Mouse (Mus musculus): Measurements from ENCODE around the gene Slc6a11. TPM values are rescaled to one million over a fixed set of nuclear protein-coding genes. Genes with fewer than 3 reads are reported as not detected.
A peak's percentile ranks its signal among the peaks of the same experiment; 100 is the strongest.

Gene Slc6a11
- total RNA-seq, 2 experiments from 2014 or later, result not detected

DNA sequence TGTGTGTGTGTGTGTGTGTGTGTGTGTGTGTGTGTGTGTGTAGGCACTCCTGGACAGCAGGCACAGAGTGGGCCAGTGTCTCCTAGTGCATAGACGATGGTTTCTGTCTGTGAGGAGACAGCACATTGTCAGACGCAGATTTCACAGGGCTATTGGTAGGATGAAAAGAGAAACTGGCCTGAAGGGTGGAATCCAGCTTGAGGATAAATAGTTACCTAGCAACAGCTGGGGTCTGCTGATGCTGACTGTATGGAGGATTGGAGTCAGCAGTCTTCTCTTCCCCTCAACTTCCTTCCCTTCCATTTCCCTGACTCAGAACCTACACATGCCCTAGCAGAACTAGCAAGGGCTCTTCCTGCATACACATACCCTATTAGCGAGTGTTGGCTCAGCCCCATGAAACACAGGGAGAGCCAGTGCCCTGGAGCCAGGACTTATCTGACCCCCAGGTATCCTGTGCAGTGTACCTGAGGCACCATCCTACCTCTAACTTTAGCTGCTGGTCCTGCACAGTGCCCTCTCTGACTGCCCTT is 127.7 kb downstream of the Slc6a11 start:
- intact Hi-C loops (cut with DNase I), result no loop called here
- DNase-seq, result no peak

DNA sequence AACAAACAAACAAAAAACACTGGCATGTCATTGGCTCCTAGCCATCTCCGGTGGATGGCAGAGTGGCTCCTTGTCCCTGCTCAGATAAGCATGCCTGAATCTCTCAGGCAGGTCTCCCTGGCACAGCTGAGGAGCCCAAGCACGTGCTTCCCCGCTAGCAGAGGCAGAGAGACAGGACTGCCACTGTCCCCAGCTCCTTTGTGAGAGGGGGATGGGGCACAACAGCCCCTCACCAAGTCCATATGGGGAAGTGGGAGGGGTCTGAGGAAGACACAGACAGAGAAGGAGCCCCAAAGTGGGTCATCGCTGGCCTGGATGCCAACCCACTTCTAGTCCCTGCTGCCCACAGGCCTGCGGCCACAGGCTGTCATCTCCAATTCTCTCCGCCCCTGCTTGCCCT is 130.6 kb downstream of the Slc6a11 start:
- DNase-seq, result no peak
- intact Hi-C loops (cut with DNase I), result no loop called here

DNA sequence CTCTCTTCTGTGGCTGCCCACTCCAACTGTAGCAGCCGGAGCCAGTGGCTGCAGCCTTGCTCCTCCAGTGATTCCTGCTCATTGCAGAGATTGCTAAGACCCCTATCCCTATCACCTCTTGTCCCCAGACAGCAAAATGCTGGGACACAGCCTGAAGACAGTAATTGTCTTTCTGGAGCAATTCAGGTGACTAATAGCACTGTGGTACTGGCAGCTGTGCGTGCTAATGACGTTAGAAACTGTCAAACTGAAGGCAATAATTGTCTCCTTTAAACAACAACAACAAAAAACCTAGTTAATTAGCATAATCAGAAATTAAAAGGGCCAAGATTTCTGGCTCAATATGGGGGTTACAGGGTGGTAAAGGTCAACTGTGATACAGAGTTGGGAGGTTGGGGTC is 133.0 kb downstream of the Slc6a11 start:
- DNase-seq, result no peak
- intact Hi-C loops (cut with DNase I), result no loop called here

DNA sequence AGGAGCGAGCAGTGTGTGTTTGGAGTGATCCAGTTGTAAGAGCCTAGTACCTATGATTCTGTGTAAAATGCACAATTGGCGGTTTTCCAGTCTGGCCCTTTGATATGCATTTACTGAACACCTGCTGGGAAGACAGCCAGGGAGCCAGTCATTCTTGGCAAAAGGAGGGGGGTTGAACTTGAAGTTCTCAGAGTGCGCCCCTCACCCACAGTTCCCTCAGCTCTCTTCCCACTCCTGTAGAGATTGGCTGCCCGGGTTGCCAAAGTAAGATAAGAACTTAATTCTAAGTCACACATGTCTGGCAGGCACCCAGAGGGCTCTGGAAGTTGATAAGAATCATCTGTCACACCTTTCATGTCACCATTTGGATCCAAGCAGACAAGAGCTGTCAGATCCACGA is 133.4 kb downstream of the Slc6a11 start:
- no peak for DNase-seq

DNA sequence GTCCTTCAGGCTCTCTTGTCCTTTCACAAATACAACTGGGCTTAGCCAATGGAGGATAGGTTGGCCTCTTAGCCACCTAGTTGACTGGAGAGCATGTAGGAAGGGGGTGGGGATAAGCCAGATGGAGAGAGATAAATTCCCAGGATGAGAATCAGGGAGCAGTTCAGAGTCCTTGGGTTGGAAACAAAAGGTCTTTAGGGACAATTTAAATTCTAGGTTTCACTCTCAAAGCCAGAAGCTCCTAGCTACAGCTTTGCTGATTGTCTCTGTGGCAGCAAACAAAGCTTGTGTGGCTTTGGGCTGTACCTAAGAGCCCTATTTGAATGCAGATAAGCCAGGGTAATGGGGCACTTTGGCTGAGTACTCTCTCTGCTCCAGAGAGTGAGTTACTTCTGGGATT is 135.2 kb downstream of the Slc6a11 start:
- DNase-seq, result no peak
- intact Hi-C loops (cut with DNase I), result no loop called here

More for the DNA sequence above, 133.4 kb downstream of the Slc6a11 start:
- intact Hi-C loops (cut with DNase I), result no loop called here

DNA sequence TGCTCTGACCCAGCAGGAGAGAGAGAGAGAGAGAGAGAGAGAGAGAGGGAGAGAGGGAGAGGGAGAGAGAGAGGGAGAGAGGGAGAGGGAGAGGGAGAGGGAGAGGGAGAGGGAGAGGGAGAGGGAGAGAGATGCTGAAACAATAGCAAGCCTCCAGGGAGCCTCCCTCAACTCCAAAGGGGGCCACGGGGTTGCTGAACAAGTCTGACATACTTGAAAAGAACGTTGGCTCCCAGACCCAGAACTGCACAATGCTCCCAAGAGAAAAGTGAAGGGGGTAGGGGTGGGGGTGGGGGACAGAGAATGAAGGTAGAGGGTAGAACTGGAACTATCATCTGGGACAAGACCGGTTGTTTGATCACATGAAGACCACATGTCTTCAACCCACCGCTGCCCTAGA is 136.9 kb downstream of the Slc6a11 start:
- DNase-seq, result no peak
- intact Hi-C loops (cut with DNase I), result no loop called here

DNA sequence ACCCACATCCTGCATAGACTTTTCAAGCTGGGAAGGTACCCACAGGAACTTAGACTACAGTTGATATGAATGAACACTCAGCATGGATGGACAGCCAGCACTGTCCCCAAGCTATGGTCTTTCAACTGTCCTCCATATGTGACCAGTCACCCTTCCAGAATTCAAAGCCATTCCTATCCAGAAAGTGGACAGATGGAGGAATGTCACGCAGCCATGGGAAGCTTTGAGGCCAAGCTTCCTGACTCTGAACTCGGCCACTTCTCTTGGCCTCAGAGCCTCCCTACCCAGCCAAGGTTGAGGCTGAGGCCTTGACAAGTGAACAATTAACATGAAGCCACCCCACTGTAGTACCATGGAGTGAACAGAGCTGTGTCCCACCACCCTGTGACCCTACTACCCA is 138.5 kb downstream of the Slc6a11 start:
- intact Hi-C loops (cut with DNase I), result no loop called here
- DNase-seq, result no peak

DNA sequence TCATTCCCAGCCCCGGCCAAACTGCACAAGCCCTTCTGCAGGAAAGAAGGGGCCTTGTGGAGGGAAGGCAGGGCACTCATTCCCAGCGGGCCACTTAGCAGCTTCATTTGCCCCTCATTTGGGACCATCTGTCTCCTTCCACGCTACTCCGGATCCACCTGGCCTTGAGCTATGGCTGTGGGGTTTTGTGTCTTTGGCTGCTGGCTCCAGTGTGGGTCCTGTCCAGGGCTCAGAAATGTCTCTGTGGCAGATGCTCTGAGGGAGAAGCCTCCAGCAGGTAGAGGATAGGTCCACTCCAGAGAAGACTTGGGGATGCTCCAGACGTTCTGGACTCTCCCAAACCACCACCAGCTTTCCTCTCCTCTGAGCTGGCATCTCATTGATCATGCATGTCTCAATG is 139.8 kb downstream of the Slc6a11 start:
- no peak for DNase-seq
- intact Hi-C loops (cut with DNase I), result no loop called here

DNA sequence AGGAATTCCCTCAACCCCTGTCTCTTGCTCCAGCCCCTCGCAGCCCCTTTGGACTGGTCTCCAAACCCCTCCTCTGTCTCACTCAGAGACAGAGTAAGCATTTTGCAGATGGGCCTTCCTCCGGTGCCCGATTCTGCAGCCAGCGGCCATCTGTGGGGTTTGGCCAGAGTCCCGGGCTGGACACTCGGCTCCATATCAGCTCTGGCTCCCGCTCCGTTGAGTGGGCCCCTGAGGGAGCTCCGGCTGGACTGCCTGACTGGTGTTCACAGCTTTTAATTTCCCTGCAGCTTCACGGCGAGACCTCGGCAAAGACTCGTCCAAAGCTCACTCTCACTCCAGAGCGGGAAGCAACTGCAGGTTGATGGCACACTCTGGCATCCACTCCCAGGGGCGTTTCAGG is 141.2 kb downstream of the Slc6a11 start:
- DNase-seq, result peak; percentile 51 to 62
- intact Hi-C loops (cut with DNase I), result no loop called here

DNA sequence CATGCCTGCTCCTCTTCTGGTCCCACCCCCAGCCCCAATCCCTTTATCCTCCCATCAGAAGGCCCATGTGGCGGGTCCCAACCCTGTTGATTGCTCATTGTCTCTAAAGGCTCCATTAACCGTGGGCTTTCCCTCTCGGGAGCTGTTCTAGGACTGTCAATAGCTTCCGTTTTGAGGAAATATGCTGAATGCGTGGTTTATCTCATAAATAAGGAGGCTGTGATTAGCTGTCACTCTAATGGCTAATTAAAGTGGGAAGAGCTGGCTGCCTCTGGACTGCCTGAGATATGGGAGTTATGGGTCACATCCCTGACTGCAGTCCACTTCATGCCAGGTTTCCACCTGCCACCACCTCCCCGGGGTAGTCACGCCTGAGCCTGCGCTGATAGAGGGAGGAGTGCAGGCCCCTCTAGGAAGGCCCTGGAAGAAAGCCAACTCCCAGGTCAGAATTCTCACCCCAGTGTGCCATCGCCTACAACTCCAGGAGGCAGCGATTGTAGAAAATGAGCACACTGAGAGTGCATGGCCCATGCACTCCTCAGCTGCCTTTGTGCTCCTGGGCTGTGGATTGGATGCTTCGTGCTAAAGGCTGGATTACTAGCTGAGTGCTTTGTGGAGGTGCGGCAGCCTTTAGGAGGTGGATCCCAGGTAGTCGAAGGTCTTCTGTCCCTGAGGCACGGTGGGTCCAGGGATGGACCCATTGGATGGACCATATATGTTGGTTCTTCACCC is 143.1 kb downstream of the Slc6a11 start:
- no peak for DNase-seq
- intact Hi-C loops (cut with DNase I), result no loop called here

DNA sequence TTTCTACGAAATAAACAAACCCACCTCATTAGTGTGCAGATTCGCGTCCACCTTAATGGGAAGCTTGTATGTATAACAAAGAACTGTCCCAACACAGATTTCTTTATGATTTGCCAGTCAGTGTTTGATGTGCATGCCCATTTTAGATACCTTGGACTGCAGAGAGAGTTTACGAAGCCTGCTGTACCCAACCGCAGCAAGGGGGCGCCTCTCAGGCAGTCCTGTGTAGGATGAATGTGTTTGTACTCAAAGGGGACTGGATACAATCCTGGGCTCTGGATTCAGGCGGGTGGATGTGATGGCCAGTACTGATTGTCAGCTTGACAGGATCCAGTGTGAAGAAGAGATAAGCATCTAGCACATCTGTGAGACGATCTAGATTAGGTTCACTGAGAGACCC is 144.8 kb downstream of the Slc6a11 start:
- no peak for DNase-seq
- intact Hi-C loops (cut with DNase I), result no loop called here

DNA sequence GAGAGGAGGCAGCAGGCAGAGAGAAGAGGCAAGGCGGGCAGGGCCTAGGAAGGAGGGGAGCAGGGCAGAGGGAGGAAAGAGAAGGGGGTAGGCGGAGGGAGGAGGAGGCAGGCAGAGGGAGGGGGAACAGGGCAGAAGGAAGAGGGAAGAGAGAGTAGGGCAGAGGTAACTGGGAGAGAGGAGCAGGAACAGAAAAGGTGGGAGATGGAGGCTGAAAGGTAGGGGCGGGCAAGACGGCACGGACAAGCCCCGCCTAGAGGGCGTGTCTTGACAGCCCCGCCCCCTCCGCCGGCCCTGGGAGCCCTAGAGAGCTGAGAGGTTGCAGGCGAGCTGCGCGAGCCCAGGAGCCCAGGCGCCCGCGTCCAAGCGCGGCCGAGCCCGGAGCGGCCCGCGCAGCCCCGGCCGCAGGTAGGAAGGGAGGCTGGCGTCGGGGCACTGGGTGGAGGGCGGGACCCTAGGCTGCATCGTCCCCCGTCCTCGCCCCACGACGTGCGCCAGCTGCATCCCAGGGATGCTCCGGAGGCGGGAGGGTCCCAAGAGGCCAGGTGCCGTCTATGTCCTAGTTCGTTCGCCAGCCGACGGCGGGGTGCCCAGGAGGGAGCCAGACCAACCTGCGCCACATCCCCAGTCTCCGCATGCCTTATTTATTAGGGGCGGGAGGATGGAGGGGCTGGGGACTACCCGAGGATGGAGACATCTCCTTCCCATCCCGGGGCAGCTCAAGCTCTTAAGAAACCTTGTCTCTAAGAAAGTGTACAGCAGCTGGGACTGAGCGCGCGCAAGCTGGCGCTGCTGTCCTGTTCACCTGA is 151.6 kb downstream of the Slc6a11 start, which contains the start of gene Slc6a1:
TSS of gene Slc6a1 (plus strand) at position 167 of the 809 bp plus-strand sequence.
- intact Hi-C loops (cut with DNase I), result no loop called here
- peak; percentile 8 to 9 for DNase-seq

DNA sequence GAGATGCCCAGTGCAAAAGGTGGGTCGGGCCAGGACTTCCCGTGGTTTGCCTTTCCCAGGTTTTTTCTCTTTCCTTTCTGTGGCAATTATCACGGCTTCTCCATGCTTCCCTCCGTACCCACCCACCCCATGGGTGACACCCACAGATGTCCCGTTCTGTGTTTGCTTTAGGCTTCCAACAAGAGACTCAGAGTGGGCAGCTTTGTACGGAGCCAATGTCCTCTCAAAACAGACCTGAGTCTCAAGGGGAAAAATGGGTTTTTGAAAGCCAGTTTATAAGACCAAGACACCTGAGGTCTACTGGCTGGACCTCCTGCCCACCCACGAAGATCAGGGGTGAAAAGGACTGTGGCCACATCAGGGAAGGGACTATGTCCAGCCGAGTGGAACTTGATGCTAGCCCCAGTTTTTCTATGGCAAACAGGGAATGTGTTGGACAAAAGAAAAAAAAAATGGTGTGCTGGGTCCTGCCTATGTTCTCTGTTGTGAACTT is 152.3 kb downstream of the Slc6a11 start:
- no peak for DNase-seq
- intact Hi-C loops (cut with DNase I), result no loop called here

DNA sequence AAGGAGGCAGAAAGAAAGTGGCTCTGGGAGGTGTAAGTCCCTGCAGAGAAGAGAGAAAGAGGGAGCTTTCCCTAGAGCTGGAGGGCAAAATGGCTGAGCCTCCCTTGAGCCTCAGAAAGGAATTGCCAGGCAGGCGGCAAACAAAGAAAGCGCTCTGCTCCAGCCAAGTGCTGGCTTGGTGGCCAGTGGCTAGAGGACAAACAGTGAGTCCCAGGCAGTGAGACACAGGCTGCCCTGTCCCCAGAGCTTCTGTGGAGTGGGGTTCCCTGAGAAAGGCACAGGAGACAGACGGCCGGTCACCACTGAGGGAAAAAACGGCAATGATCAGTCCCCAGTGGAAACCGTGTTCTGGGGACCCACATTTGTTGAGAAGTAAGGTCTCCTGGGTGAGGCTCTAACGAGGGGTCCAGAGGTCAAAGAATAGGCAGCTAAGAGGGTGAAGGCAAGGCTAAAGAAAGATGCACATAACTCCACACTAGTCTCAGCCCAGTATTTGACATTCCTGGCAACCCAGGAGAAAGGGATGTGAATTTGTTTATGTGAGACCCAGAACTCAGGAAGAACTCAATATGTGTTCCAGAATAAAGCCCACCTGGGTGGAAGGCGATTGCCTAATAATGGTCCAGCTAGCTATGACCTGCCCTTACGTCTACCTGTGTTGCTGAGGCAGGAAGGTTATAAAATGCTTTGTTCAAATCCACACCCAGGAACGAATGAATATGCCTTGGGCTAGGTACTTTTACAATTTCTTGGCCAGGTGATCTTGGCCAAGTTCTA is 153.1 kb downstream of the Slc6a11 start:
- no peak for DNase-seq
- intact Hi-C loops (cut with DNase I), result no loop called here

DNA sequence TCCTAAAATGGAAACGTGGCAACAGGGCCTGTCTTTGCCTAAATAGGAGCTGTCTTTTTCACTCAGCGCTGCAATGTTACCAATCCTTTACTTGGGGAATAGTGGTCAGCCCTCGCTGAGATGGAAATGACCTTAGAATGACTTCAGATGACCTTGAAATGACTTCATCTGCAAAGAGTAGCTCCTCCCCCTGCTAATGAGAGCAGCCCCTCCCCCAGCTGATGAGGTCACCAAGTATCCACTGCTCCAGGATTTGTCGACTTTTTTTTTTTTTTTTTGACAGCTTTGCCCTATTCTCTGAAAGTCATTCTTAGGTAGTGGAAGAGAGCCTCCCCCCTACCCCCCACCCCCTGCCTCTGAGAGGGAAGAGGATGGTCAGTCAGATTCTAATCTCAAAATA is 154.4 kb downstream of the Slc6a11 start:
- intact Hi-C loops (cut with DNase I), result no loop called here
- DNase-seq, result no peak

DNA sequence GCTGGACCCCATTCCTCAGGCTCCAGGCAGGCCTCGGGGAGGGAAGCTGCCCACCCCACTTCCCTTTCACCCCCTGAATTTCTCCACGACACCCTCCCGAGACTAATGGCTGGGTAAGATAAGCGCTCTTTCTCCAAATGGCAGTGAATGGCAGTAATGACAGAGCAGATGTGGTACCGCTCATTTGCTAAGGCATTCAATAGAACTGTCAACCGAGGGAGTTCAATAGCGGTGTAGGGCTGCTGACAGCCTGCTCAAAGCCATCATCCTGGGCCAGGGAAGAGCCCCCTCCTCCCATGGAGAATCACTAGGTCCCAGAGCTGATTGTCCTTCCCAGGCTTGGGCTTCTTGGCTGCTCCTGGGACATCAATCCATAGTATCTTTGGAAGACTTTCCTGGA is 158.1 kb downstream of the Slc6a11 start:
- intact Hi-C loops (cut with DNase I), result no loop called here
- DNase-seq, result no peak

DNA sequence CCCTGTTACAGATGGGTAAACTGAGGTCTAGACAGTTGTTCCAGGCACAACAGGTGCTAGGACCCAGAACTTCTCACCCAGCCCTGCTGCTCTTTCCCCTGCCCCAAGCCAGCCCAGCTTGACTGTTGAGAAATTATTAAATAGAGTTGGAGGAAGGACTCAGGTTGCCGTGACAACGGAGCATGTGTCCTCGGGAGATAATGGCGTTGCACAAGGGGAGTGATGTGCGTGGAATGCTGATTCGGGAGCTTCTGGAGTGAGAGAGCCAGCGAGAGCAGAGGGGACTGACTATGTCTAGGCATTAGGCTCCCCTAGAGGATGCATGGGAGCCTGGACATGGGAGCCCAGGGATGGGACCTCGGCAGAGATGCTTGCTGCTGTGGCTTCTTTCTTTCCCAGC is 159.1 kb downstream of the Slc6a11 start:
- intact Hi-C loops (cut with DNase I), result no loop called here
- no peak for DNase-seq

DNA sequence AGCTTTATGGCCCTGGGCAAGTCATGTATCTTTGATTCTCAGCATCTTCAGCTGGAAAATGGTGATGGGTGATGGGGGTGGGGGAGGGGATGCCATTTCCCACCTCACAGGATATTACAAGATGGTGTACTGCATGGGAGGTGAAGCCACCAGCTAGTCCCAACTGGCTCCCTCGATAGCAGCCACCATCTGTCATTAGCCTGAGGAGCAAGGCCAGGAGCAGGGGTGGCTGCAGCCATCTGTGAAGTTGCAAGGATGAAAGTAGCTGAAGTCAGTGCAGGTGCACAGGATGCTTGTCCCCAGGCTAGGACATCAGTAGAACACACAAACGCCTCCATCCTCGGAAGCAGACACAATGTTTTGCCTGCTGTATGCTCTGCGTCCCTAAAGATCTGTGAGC is 159.9 kb downstream of the Slc6a11 start:
- DNase-seq, result no peak
- intact Hi-C loops (cut with DNase I), result no loop called here

DNA sequence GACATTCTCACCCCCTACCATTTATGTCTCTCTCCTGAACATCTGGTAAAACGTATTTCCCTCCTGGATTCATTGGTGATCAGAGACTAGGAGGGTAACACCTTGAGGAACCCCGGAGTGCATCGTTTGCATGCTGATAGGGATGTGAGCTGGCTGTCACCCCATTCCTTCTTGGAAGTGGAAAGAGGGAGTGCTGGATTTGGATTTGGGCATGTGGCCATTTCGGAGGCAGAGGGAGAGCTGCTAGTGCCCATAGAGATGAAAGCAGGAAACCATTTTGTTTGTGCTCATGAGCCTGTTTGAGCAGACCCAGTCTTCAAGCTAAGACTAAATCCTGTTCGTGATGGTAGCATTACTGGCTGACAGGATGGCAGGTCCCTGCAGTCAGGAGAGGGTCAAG is 160.4 kb downstream of the Slc6a11 start:
- intact Hi-C loops (cut with DNase I), result no loop called here

DNA sequence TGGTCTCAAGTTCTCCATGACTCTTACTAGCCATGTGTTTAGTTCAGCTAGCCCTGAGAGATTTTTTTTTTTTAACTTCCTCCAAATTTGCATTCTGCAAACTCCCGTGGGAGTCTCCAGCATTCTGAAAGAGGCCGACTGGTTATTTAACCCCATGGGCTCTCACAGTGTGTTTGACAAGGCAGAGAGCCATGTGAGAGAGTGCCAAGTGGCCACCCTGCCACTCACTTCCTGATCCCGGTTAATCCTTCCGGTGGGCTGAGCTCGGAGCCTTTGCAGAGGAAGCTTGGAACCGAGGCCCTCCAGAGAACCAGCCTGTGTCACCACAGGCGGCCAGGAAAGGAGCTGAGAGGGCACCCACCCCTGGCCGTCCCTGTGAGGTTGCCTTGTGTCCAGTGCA is 162.5 kb downstream of the Slc6a11 start:
- intact Hi-C loops (cut with DNase I), result no loop called here
- DNase-seq, result no peak

More for the DNA sequence above, 160.4 kb downstream of the Slc6a11 start:
- DNase-seq, result no peak

DNA sequence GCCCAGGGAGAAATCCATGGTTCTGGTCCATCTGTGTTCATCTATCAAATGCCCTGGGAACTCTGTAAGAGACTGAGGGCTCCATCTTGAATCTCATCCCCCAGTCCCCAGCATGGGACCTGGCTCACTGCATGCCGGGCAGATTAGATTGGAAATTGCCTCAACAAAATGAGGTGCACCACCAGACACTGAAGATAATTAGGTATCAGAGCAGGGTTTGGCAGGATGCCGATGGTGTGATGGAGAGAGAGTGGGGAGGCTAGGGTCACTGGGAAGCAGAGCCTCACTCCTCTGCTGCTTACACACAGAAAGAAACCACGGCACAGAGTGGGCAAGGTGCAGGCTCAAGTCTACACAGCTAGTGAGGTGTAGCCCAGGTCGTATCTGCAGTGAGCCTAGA is 164.0 kb downstream of the Slc6a11 start:
- intact Hi-C loops (cut with DNase I), result no loop called here
- no peak for DNase-seq

Data from heart, postnatal 36 days (tissue).